Mouse (Mus musculus): Measurements from ENCODE around the gene Zfp62.
"Not testable (repeated sequence)": the region's sequence is repeated elsewhere in the genome, so short reads cannot be mapped to it uniquely, and the experiment has no call there.

Zfp62 gene

GRCm38 (mm10) chr11:49203129-49203768 lies at the start of gene Zfp62:
TSS of gene Zfp62 (plus strand) at chr11:49203292.
- peak; percentile 89 for DNase-seq (ENCODE audit: low spot score)

DNA sequence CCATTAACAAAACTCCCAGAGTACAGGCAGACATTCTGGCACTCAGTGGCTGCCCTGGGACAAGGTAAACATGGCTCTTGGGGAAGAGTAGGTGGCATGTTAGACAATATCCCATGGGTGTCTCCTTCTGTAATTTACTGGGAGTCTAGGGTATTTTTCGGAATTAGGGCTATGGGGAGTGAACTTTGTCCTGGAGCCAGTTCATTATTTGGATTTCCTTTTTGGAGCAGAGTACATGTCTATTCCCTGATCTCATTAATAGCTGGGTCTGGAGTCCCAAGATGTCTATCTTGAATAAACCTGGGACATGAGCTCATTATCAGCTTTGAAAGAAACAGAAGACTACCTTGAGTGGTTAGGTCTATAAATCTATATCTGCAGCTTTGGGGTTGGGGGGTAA lies 49.0 kb upstream of the Zfp62 start, which contains the start of gene Olfr1394:
TSS of gene Olfr1394 (plus strand) at position 301 of the 400 bp plus-strand sequence.
- no peak for DNase-seq (ENCODE audit: low spot score)

DNA sequence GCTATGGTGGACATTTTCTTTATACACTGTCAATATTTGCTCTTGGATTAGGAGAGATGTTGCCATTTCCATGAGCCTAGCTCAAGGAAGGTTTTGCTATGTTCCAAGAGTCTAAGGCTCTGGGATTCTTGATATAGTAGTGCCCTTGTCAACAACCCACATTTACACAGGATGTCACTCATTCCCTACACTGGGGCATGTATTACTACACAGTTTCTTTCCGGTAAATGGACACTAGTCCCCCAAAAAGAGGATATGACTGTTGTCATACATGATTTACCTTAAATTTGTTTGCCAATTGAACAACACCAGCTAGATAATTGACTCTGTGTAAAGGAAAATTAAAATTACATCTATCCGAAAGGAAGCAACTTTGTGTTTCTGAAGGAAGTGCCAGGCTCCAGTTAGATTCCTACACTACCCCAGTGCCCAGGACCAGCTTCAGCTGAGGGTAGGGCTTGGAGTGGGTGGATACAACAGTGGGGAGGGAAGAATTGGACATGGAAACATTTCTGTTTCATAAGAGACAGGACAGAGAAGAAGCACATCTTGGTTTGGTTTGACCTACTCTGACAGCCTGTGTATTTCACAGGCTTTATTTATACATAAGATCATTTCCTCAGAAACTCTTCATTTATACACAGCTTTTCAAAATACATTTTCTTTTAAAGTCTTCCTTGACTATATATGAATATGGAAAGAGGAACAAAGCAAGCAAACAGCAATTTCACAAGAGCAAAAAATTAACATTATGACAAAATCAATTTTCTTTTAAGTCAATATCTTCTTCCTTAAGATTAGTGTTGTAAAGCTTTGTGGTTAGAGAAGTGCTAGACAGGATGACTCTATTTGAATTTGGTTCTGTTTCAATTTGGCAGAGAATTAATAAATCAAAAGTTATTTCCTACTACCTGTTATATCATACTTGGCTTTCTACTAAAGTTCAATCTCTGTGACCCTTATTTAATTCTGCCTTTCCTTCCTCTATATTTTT lies 46.0 kb upstream of the Zfp62 start:
- no peak for DNase-seq (ENCODE audit: low spot score)

- no peak for DNase-seq (ENCODE audit: low spot score)
These were observed 34.1 kb upstream of the Zfp62 start for GRCm38 (mm10) chr11:49168839-49169611.

DNA sequence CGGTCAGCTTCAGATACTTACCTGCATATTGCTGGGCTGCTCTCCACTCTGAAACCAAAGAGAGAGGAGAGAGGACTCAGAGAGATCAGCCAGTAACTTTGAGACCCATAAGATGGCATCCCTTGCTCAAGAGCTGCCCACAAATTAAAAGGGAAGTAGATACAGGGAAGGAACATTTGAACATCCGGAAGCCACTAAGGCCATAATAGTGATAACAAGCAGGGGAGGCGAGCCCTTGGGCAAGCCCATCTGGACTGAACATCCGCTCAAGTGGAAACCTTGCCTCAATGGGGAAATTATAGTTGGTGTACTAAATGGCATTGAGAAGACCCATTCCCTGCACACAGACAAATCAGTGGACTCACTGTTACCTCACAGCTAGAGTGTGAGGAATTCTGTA lies 32.5 kb upstream of the Zfp62 start:
- no peak for DNase-seq (ENCODE audit: low spot score)

DNA sequence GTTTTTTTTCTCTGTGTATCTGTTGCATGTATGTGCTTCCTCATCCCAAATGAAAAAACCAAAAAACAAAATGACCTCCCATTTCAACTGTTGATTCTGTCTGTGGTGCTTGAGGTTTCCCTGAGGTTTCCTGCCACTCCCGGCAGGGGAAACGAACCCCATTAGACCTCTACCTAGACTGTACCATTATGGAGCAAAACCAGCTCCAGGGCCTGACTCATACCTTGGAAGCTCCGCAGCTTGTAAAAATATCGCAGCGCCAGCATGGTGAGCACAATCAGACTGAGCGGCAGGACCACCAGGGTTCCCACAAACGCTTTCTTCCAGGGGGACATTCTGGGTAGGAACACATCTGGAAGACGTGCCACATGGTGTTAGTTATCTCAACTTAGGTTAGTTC lies 27.7 kb upstream of the Zfp62 start:
- DNase-seq (ENCODE audit: low spot score): no peak

GRCm38 (mm10) chr11:49176047-49176779 lies 26.9 kb upstream of the Zfp62 start:
- DNase-seq (ENCODE audit: low spot score): not testable (repeated sequence)

DNA sequence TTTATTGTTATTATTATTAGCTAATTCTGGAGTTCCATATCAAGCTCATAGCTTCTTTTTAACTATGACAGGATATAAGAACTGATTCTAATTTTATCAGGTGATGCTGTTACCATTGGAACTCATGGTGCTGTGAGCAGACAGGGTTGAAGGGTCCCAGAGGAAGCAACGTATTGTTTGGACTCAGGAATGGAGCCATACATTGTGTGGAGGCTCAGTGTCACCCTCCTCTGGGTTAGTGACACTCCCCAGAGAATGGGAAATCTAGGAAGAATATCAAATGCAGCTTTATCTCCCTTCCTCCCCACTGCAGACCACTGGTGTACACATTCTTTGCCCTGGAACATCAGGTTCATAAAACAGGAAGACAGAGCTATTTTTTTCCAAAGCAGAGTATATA lies 19.9 kb upstream of the Zfp62 start:
- no peak for DNase-seq (ENCODE audit: low spot score)

DNA sequence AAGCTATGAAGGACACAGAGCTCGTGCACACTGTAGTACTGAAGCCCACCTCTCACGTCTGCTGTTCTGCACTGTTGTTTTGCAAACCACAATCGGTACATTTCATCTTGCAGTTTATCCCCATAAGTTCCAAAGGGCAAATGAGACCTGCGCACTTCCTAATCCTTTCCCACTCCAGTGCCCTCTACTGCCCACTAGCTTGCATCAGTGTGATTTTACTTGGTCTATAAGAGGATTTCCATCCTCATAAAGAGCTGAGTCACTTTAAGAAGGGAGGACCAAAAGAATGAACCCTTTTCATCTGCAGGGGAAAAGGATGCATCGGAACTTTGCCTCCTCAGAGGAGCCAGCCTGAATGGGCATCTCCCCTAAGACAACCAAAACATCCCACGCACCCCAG lies 16.6 kb upstream of the Zfp62 start:
- no peak for DNase-seq (ENCODE audit: low spot score)

DNA sequence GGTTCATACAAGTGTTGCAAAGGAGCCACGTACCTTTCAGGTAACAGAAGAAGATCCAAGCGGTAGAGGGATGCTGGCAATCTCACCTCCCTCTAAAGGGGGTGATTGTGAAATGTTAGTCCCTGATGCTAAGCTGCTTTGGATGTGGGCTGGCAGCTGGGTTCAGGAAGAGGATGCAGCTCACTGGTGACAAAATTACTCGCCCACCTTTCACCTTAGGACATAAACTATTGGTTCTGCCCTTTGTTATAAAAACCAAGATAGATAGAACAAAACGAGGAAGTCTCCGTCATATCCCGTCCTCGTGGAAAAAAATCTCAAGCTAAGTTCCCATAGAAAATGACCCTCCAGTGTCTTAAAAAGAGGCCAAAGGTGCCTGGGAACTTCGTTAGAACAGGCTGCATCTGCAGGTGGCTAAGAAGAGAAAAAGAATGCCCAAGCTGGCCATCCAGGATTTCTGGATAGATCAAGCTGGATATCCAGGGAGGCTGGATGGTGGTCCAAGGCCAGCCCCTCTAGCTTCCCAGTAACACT lies 16.1 kb upstream of the Zfp62 start, which contains the start of gene Btnl9:
TSS of gene Btnl9 (minus strand) at position 205 of the 534 bp plus-strand sequence.
- DNase-seq (ENCODE audit: low spot score): no peak

DNA sequence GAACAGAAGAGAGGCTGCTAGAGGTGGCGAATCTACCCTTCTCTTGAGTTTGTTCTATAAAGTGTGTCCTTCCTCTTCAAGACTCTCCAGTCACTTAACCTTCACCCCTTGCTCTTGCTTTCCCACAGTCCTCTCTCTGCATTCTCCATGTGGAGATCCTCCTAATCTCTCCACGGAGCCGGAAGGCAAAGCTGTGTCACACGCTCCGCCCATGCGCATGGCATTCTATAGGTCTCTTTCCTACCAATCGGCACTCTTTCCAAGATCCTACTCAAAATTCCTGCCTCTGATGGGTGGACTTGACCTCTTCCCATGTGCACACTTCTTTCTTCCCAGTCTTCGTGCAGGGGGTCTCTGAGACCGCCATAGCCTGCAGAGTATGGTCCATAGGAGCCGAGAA lies 15.4 kb upstream of the Zfp62 start:
- DNase-seq (ENCODE audit: low spot score): no peak

DNA sequence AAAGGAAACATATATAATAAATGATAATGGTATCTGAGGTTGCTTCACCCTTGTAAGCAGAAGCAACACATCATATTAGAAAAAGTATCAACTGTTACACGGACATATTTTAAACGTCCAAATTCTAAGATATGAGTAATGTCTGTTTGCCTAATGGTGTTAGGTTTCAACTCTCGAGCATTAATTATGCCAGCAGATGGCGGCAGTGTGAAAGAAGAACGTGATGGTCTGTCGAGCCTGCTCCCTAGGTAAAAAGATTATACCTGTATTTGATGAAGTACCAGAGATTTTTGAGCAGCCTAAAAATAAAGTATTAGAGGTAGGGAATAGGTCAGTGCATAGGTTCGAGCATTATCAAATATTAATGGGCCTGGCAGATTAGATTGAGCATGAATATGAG lies 13.4 kb upstream of the Zfp62 start:
- DNase-seq (ENCODE audit: low spot score): peak; percentile 48

DNA sequence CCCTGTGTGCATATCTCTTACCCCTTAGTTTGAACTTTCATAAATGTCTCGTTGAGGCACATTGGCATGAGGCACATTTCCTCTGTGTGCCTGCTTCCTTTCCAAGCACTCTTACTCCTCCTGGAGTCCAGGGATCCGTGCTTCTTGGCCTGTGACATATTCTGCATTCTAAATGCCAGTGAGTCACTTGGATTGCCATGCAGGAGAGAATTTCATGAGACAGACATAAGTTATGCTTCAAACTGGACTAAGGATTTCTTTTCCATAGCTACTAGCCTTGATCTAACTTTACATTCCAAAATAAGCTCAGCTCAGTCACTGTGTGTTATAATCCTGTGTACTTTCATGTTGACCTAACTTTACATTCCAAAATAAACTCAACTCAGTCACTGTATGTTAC lies 12.0 kb upstream of the Zfp62 start:
- DNase-seq (ENCODE audit: low spot score): no peak

- not testable (repeated sequence) for DNase-seq (ENCODE audit: low spot score)
These were observed 8.3 kb upstream of the Zfp62 start for GRCm38 (mm10) chr11:49194771-49195170.

DNA sequence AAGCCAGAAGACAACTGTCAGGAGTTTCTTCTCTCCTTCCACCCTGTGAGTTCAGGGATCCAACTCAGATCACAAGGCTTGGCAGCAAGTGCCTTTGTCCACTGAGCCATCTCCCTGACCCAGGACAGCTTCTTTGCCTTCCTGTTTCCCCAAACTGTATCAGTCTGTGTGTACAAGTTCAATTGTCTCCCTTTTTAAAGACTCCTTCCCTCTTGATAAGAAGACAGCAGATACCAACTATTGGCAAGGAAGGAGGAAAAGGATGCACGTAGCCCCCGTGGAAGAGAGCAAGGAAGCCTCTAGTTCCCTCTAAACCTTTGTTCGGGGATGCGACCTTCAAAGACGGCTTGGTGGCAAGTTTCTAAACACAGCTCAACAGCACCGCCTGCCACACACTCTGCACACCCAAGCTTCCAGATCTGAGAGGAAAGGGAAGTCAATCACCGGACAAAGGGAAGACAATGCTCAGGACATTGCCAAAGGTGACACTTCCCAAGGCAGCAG lies 7.2 kb upstream of the Zfp62 start:
- no peak for DNase-seq (ENCODE audit: low spot score)

GRCm38 (mm10) chr11:49200666-49201065 lies 2.4 kb upstream of the Zfp62 start:
- DNase-seq (ENCODE audit: low spot score): no peak

GRCm38 (mm10) chr11:49201142-49201541 lies 1.9 kb upstream of the Zfp62 start:
- DNase-seq (ENCODE audit: low spot score): no peak

GRCm38 (mm10) chr11:49202071-49202470 lies 1.0 kb upstream of the Zfp62 start:
- no peak for DNase-seq (ENCODE audit: low spot score)

- DNase-seq (ENCODE audit: low spot score): peak; percentile 57
These were observed 500 bp upstream of the Zfp62 start for GRCm38 (mm10) chr11:49202523-49203061.

DNA sequence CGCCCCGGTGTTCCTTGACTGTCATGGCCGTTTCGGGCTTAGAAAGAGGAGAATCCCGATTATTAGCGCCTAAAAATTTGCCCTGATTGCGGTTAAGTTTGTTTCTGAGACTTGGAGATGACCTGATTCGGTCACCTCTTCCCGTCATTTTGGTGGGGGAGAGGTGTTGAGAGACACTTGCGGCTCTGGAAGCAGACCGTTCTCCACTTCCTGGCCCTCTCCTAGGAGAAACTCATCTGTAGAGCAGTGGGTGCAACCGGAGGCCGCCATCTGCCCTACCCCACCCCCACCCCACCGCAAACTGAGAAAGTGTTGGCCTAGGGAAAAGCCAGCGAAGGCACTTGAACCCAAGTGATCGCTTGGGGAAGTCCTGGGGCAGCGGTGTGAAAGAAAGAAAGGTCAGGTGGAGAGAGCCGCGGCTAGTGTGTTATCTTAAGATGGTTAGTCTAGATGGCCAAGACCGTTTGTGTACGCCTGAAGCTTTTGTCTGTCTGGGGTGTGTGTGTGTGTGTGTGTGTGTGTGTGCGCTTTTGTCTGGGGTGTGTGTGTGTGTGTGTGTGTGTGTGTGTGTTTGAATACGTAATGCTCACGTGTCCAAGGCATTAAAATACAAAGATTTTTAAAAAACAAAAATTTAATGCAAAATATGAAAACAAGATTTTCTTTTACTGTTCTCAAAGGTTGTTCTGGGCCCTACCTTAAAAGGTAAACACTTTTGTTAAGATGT lies 842 bp downstream of the Zfp62 start:
- DNase-seq (ENCODE audit: low spot score): peak; percentile 58

Data from c-Kit-positive CD71-positive TER-119-positive erythroid progenitor cells, embryonic 14.5 days (primary cell).